Mouse (Mus musculus): ENCODE results near the gene Pip4k2a. TPM values are rescaled to one million over a fixed set of nuclear protein-coding genes. Genes with fewer than 3 reads are reported as not detected.

The Pip4k2a gene
- polyA plus RNA-seq, 1 experiment, result 9.5 TPM

GRCm38 (mm10) chr2:18959558-18959957 lies 38.4 kb downstream of the Pip4k2a start:
- WGBS, result 88% methylated on average over 5 of the region's 5 CpGs
- Histone ChIP-seq H3K4me3 (replicated peaks; ENCODE audit: extremely low read depth, low read depth, low read length) (no peak overlapping the region), H3K4me1 (ENCODE audit: control insufficient read depth, insufficient read depth, low read length) (peaks cover 4% of the 10 kb centered on the region)
- TF ChIP-seq POLR2A (IDR thresholded peaks at IDR 0.05; ENCODE audit: borderline replicate concordance, extremely low read depth, low read depth, low read length) (no peak), CTCF (IDR thresholded peaks at IDR 0.05; ENCODE audit: insufficient read depth, low read length) (no peak)
- no peak for DNase-seq

DNA sequence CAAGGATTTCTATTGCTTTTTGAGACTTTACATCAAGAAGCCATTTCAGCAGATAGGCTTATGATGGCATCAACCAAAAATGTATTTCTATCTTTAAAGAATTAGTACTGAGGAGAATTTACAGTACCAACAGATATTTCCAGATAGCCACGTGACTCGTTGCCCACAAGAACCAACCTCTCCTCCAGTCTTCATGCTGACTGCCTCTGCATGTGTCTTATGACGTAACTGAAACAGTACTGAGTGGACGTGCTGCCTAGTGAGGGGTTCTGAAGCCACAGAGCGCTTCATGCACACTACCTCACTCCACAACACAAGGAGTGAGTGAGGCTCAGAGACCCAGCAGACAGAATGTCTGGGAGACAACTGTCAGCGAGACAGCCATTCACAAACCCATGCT lies 38.9 kb downstream of the Pip4k2a start:
- peaks cover 4% of the 10 kb centered on the region for H3K4me1 ChIP-seq (ENCODE audit: control insufficient read depth, insufficient read depth, low read length)
- no peak for DNase-seq
- no peak for TF ChIP-seq POLR2A (IDR thresholded peaks at IDR 0.05; ENCODE audit: borderline replicate concordance, extremely low read depth, low read depth, low read length)
- no peak overlapping the region for H3K4me3 ChIP-seq (replicated peaks; ENCODE audit: extremely low read depth, low read depth, low read length)
- 78% methylated on average over 6 of the region's 6 CpGs for WGBS

- WGBS, result 80% methylated on average over 5 of the region's 5 CpGs
- peaks cover 4% of the 10 kb centered on the region for H3K4me1 ChIP-seq (ENCODE audit: control insufficient read depth, insufficient read depth, low read length)
- DNase-seq, result no peak
- no peak overlapping the region for H3K4me3 ChIP-seq (replicated peaks; ENCODE audit: extremely low read depth, low read depth, low read length)
- TF ChIP-seq CTCF (IDR thresholded peaks at IDR 0.05; ENCODE audit: insufficient read depth, low read length), result no peak
- no peak for TF ChIP-seq POLR2A (IDR thresholded peaks at IDR 0.05; ENCODE audit: borderline replicate concordance, extremely low read depth, low read depth, low read length)
Observed at GRCm38 (mm10) chr2:18958501-18958900, 39.4 kb downstream of the Pip4k2a start.

- no peak for DNase-seq
- TF ChIP-seq POLR2A (IDR thresholded peaks at IDR 0.05; ENCODE audit: borderline replicate concordance, extremely low read depth, low read depth, low read length) (no peak), CTCF (IDR thresholded peaks at IDR 0.05; ENCODE audit: insufficient read depth, low read length) (no peak)
- no peak overlapping the region for H3K4me3 ChIP-seq (replicated peaks; ENCODE audit: extremely low read depth, low read depth, low read length)
- WGBS, result 90% methylated on average over 9 of the region's 9 CpGs
- peaks cover 4% of the 10 kb centered on the region for H3K4me1 ChIP-seq (ENCODE audit: control insufficient read depth, insufficient read depth, low read length)
Observed at GRCm38 (mm10) chr2:18958044-18958443, 39.9 kb downstream of the Pip4k2a start.

- WGBS, result 79% methylated on average over 7 of the region's 7 CpGs
- Histone ChIP-seq H3K4me1 (ENCODE audit: control insufficient read depth, insufficient read depth, low read length) (peaks cover 4% of the 10 kb centered on the region), H3K4me3 (replicated peaks; ENCODE audit: extremely low read depth, low read depth, low read length) (no peak overlapping the region)
- TF ChIP-seq POLR2A (IDR thresholded peaks at IDR 0.05; ENCODE audit: borderline replicate concordance, extremely low read depth, low read depth, low read length) (no peak), CTCF (IDR thresholded peaks at IDR 0.05; ENCODE audit: insufficient read depth, low read length) (no peak)
- no peak for DNase-seq
Observed at GRCm38 (mm10) chr2:18957459-18957858, 40.5 kb downstream of the Pip4k2a start.

DNA sequence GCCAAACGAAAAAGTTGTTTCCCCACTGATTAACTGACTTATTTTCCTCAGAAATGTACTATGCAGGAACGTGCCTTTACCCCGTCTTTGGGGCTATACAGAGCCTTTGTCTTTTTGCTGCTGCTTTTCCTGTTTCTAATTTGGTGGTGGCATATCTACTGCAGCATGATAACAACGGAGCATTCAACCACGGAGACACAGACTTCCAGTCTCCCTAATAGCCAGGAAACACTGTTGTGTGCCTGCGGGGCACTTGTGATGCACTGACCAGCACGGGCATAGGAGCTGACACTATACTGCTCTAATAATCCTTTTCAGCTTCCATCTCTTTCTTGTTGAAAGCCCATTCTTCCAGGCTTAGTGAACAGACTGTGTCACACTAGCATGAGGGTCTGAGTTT lies 41.0 kb downstream of the Pip4k2a start:
- 43% methylated on average over 7 of the region's 7 CpGs for WGBS
- Histone ChIP-seq H3K4me3 (replicated peaks; ENCODE audit: extremely low read depth, low read depth, low read length) (no peak overlapping the region), H3K4me1 (ENCODE audit: control insufficient read depth, insufficient read depth, low read length) (peaks cover 4% of the 10 kb centered on the region)
- TF ChIP-seq POLR2A (IDR thresholded peaks at IDR 0.05; ENCODE audit: borderline replicate concordance, extremely low read depth, low read depth, low read length) (no peak), CTCF (IDR thresholded peaks at IDR 0.05; ENCODE audit: insufficient read depth, low read length) (no peak)
- no peak for DNase-seq

- no peak for TF ChIP-seq CTCF (IDR thresholded peaks at IDR 0.05; ENCODE audit: insufficient read depth, low read length)
- WGBS, result 76% methylated on average over 3 of the region's 3 CpGs
- DNase-seq, result no peak
- Histone ChIP-seq H3K4me3 (replicated peaks; ENCODE audit: extremely low read depth, low read depth, low read length) (no peak overlapping the region), H3K4me1 (ENCODE audit: control insufficient read depth, insufficient read depth, low read length) (peaks cover 4% of the 10 kb centered on the region)
Observed at GRCm38 (mm10) chr2:18956424-18956823, 41.5 kb downstream of the Pip4k2a start.

- no peak for DNase-seq
- 74% methylated on average over 13 of the region's 13 CpGs for WGBS
- H3K4me3 ChIP-seq (replicated peaks; ENCODE audit: extremely low read depth, low read depth, low read length), result no peak overlapping the region
- H3K4me1 ChIP-seq (ENCODE audit: control insufficient read depth, insufficient read depth, low read length), result peaks cover 4% of the 10 kb centered on the region
- TF ChIP-seq POLR2A (IDR thresholded peaks at IDR 0.05; ENCODE audit: borderline replicate concordance, extremely low read depth, low read depth, low read length) (no peak), CTCF (IDR thresholded peaks at IDR 0.05; ENCODE audit: insufficient read depth, low read length) (no peak)
Observed at GRCm38 (mm10) chr2:18955671-18956070, 42.3 kb downstream of the Pip4k2a start.

GRCm38 (mm10) chr2:18955022-18955421 lies 42.9 kb downstream of the Pip4k2a start:
- no peak for TF ChIP-seq CTCF (IDR thresholded peaks at IDR 0.05; ENCODE audit: insufficient read depth, low read length)
- TF ChIP-seq POLR2A (IDR thresholded peaks at IDR 0.05; ENCODE audit: borderline replicate concordance, extremely low read depth, low read depth, low read length), result no peak
- DNase-seq, result no peak
- 59% methylated on average over 4 of the region's 4 CpGs for WGBS
- peaks cover 4% of the 10 kb centered on the region for H3K4me1 ChIP-seq (ENCODE audit: control insufficient read depth, insufficient read depth, low read length)
- H3K4me3 ChIP-seq (replicated peaks; ENCODE audit: extremely low read depth, low read depth, low read length), result no peak overlapping the region

GRCm38 (mm10) chr2:18954422-18954821 lies 43.5 kb downstream of the Pip4k2a start:
- no peak overlapping the region for H3K4me3 ChIP-seq (replicated peaks; ENCODE audit: extremely low read depth, low read depth, low read length)
- no peak for DNase-seq
- whole genome bisulfite sequencing, result 79% methylated on average over 4 of the region's 4 CpGs
- TF ChIP-seq POLR2A (IDR thresholded peaks at IDR 0.05; ENCODE audit: borderline replicate concordance, extremely low read depth, low read depth, low read length), result no peak
- TF ChIP-seq CTCF (IDR thresholded peaks at IDR 0.05; ENCODE audit: insufficient read depth, low read length), result no peak
- H3K4me1 ChIP-seq (ENCODE audit: control insufficient read depth, insufficient read depth, low read length), result peaks cover 4% of the 10 kb centered on the region

Data from lung, adult 2 months (tissue).